7 mouse cellular contexts compared by ENCODE assay signal in the genomic region with DNA sequence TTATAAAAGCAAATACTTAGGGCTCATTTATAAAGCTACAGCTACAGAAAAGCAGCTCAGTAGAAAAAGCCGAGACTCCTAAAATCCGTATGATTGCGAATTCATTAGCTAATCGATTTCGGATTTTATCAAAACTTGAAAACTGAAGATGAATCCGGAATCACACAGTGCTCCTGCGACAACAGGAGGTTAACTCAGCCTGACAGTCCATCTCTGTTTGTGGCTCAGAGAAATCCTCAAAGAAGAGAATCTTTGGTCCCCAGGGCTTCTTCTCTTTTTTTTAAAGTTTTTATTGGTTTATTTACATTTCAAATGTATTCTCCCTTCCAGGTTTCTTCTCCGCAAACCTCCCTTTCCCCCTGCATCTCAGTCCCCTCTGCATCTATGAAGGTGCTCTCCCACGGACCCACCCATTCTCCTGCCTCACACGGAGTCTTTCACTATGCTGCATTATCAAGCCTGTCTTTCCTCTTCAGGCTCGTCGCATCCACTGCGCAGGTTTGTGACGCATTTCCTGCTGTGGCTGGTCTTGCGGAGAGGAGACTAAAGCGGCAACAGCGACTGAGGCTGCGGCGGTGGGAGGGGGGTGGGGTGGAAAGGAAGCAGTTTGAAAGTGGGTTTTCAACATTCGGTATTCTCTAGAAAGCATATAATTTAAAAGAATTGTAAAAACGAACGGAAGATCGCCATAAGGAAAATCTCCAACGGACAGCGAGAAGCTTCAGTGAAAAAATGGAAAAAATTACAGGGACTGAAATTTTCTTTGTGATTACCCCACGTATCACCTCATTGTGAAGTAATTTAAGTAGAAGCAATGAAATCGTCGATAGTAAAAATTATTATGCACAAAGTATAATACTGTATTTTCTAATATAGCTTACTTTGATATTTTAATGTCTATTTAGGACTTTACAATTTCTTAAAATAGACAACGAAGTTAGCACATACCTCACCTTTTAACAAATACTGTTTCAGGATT.
DNase-seq lines count a peak whose midpoint lies in the region; ATAC-seq and TF ChIP-seq lines count a peak whose summit lies in the region.
"Not testable (repeated sequence)": the region's sequence is repeated elsewhere in the genome, so short reads cannot be mapped to it uniquely, and the experiment has no call there.

No protein-coding gene starts in this region.

- 0 out of 2 replicates have a peak overlapping the region, but pooled peaks have one; percentile 42 for H3K9ac ChIP-seq in heart, embryonic 13.5 days
- not testable (repeated sequence) for H3K9ac ChIP-seq in kidney, embryonic 14.5 days (ENCODE audit: low read depth, low read length)

- ATAC-seq in heart, embryonic 13.5 days (ENCODE audit: extremely low read depth, insufficient number of reproducible peaks, low FRiP score, low TSS enrichment): not testable (repeated sequence)
- peak; percentile 91 for ATAC-seq in kidney, embryonic 14.5 days (ENCODE audit: low FRiP score, low TSS enrichment)

- not testable (repeated sequence) for H3K27me3 ChIP-seq in heart, embryonic 13.5 days (replicated peaks); kidney, embryonic 14.5 days (ENCODE audit: control insufficient read depth, insufficient read depth, low read length); megakaryocyte, embryonic 14.5 days (replicated peaks)

- TF ChIP-seq POLR2A in embryonic fibroblast, embryonic 13.5 days (IDR thresholded peaks at IDR 0.05; ENCODE audit: low read depth, low read length): peak; percentile 43; the same call in 1 of the 2 replicates

- not testable (repeated sequence) for H3K4me1 ChIP-seq in embryonic fibroblast, embryonic 13.5 days (ENCODE audit: control insufficient read depth, insufficient read depth, low read length); heart, embryonic 13.5 days; kidney, embryonic 14.5 days (ENCODE audit: control insufficient read depth, insufficient read depth, low read length); megakaryocyte, embryonic 14.5 days

- H3K4me3 ChIP-seq in embryonic fibroblast, embryonic 13.5 days (ENCODE audit: insufficient read depth, low read length): 0 out of 2 replicates have a peak overlapping the region, but pooled peaks have one; percentile 5
- H3K4me3 ChIP-seq in heart, embryonic 13.5 days: peak overlapping the region; percentile 46
- peak overlapping the region; percentile 27 for H3K4me3 ChIP-seq in kidney, embryonic 14.5 days (ENCODE audit: low read length)
- peak overlapping the region; percentile 89 for H3K4me3 ChIP-seq in megakaryocyte, embryonic 14.5 days (replicated peaks)

- WGBS in heart, embryonic 13.5 days: 25% methylated on average over 29 of the region's 29 CpGs
- 32% methylated on average over 29 of the region's 29 CpGs for WGBS in kidney, embryonic 14.5 days

- H3K9me3 ChIP-seq in heart, embryonic 13.5 days; kidney, embryonic 14.5 days (ENCODE audit: control insufficient read depth, low read length); megakaryocyte, embryonic 14.5 days: not testable (repeated sequence)

- H3K27ac ChIP-seq in embryonic fibroblast, embryonic 13.5 days (ENCODE audit: insufficient read depth, low read length); heart, embryonic 13.5 days (replicated peaks); kidney, embryonic 14.5 days (ENCODE audit: low read depth, low read length): not testable (repeated sequence)

- not testable (repeated sequence) for TF ChIP-seq CTCF in embryonic fibroblast, embryonic 13.5 days (IDR thresholded peaks at IDR 0.05; ENCODE audit: borderline replicate concordance, insufficient read depth, low read length)

- peak overlapping the region; percentile 66 for H3K4me2 ChIP-seq in heart, embryonic 13.5 days
- peak overlapping the region; percentile 41 for H3K4me2 ChIP-seq in kidney, embryonic 14.5 days (replicated peaks; ENCODE audit: low read depth, low read length)

- intact Hi-C loops in left cerebral cortex, postnatal 4 days (cut with DNase I): not testable (repeated sequence)

- not testable (repeated sequence) for H3K36me3 ChIP-seq in heart, embryonic 13.5 days; kidney, embryonic 14.5 days (ENCODE audit: control insufficient read depth, insufficient read depth, low read length); megakaryocyte, embryonic 14.5 days (replicated peaks; ENCODE audit: low read length)

- peak; percentile 31 for DNase-seq in cerebellum, adult 11 months
- peak; percentile 60 for DNase-seq in left cerebral cortex, postnatal 4 days
- peak; percentile 66 for DNase-seq in right cerebral cortex, adult 18-20 months

Comparison
In these comparisons a context has a peak if more than half of its experiments do, and no peak if none do; other contexts are left out.
1. H3K4me3 ChIP-seq: peak in every context shown above with its lines; median percentile 89 in megakaryocyte, embryonic 14.5 days; 46 in heart, embryonic 13.5 days; 27 in kidney, embryonic 14.5 days; 5 in embryonic fibroblast, embryonic 13.5 days.